Mouse (Mus musculus) yolk sac, embryonic 10.5 days (tissue): ENCODE measurements around the gene Magea2.
A peak's percentile ranks its signal among the peaks of the same experiment; 100 is the strongest.
"Not testable (repeated sequence)": the region's sequence is repeated elsewhere in the genome, so short reads cannot be mapped to it uniquely, and the experiment has no call there.

Experiments used
- DNase-seq: peaks from one replicate; pipeline ENCODE4 v3.0.0-alpha.2; 2017; ENCODE audit warnings: low spot score

Magea2 gene

GRCm38 (mm10) chrX:155093566-155093965 lies at the start of gene Magea2:
Magea2 (minus strand) TSS chrX:155093666.
- DNase-seq = not testable (repeated sequence)

- DNase-seq = not testable (repeated sequence)
Measured at GRCm38 (mm10) chrX:155128312-155128711, 34.8 kb upstream of the Magea2 start, which contains the start of gene Cldn34b2. Cldn34b2 (minus strand) TSS chrX:155128412.

- peak; percentile 1 for DNase-seq
Measured at GRCm38 (mm10) chrX:155098024-155098423, 4.6 kb upstream of the Magea2 start.

GRCm38 (mm10) chrX:155089693-155090092 lies 3.8 kb downstream of the Magea2 start, which contains the start of gene Magea1:
Magea1 (minus strand) TSS chrX:155089793.
- not testable (repeated sequence) for DNase-seq

GRCm38 (mm10) chrX:155063045-155063444 lies 30.4 kb downstream of the Magea2 start, which contains the start of gene Magea5:
Magea5 (minus strand) TSS chrX:155063145.
- not testable (repeated sequence) for DNase-seq

GRCm38 (mm10) chrX:154995750-154996149 lies 97.7 kb downstream of the Magea2 start, which contains the start of gene Magea8:
Magea8 (minus strand) TSS chrX:154995850.
- DNase-seq = not testable (repeated sequence)
